Mouse (Mus musculus) thymus, adult 2 months (tissue): Measurements from ENCODE around the gene Ryr3.

Experiments used
- CTCF ChIP-seq: fragments of 200-500 bp; IDR thresholded peaks from 2 replicates; pipeline ENCODE4 v1.5.1; 2012; ENCODE audit warnings: mild to moderate bottlenecking, control low read depth, low read length, moderate library complexity, borderline replicate concordance; ENCODE audit not compliant: control insufficient read depth, poor library complexity, insufficient read depth; ENCODE audit errors: extremely low read depth
- POLR2A ChIP-seq: fragments of 200-500 bp; IDR thresholded peaks from 2 replicates; pipeline ENCODE4 v1.6.1; 2012; ENCODE audit warnings: mild to moderate bottlenecking, low read length, control low read depth, moderate library complexity; ENCODE audit not compliant: control insufficient read depth, poor library complexity, insufficient read depth; ENCODE audit errors: extremely low read depth

DNA sequence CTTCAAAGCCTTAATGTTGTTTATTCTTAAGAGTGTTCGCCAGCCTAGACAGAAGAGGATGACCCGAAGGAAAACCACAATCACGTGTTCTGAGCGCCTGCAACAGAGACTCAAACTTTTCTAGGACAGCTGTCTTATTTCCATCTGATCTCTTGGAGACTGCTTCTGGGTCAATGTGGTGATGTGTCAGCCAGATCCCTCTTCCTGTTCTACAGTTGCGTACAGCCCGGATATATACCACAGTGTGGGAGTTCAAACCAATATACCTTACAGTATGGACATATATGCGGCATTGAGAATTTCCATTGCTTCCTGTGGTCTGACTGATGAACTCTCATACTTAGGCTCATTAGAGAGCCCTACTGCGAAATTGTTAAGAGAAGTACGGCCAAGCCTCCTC lies 7.6 kb downstream of the Ryr3 start:
- TF ChIP-seq POLR2A (no peak), CTCF (no peak)
